Mouse (Mus musculus) liver, embryonic 15.5 days (tissue): Measurements from ENCODE around the gene Lima1. TPM values are rescaled to one million over a fixed set of nuclear protein-coding genes. Genes with fewer than 3 reads are reported as not detected.

Source experiments
- ATAC-seq: fragments of 200-750 bp; cut with Nextera tagmentation; 2 replicates; pipeline ENCODE4 v1.8.0; 2017; ENCODE audit warnings: moderate number of reproducible peaks, mild to moderate bottlenecking, moderate library complexity; ENCODE audit not compliant: insufficient read depth
- H3K27ac ChIP-seq: fragments of 300-500 bp; sonication (generic); replicated peaks from 2 replicates; pipeline ENCODE4 v1.5.1; 2015; ENCODE audit warnings: mild to moderate bottlenecking, inconsistent platforms
- H3K27me3 ChIP-seq: fragments of 300-500 bp; sonication (generic); 2 replicates; pipeline ENCODE4 v1.6.1; 2015; ENCODE audit warnings: mild to moderate bottlenecking, inconsistent platforms
- H3K36me3 ChIP-seq: fragments of 300-500 bp; sonication (generic); replicated peaks from 2 replicates; pipeline ENCODE4 v1.6.1; 2015; ENCODE audit warnings: moderate library complexity, mild to moderate bottlenecking, inconsistent platforms
- H3K4me1 ChIP-seq: fragments of 300-500 bp; sonication (generic); replicated peaks from 2 replicates; pipeline ENCODE4 v1.6.1; 2015; ENCODE audit warnings: inconsistent platforms
- H3K4me2 ChIP-seq: fragments of 300-500 bp; sonication (generic); 2 replicates; pipeline ENCODE4 v1.6.1; 2015; ENCODE audit warnings: moderate library complexity, mild to moderate bottlenecking, inconsistent platforms
- H3K4me3 ChIP-seq: fragments of 300-500 bp; sonication (generic); replicated peaks from 2 replicates; pipeline ENCODE4 v1.5.1; 2015; ENCODE audit warnings: mild to moderate bottlenecking, inconsistent platforms
- H3K9ac ChIP-seq: fragments of 300-500 bp; sonication (generic); 2 replicates; pipeline ENCODE4 v1.6.1; 2015; ENCODE audit warnings: moderate library complexity, mild to moderate bottlenecking, inconsistent platforms
- H3K9me3 ChIP-seq: fragments of 300-500 bp; sonication (generic); replicated peaks from 2 replicates; pipeline ENCODE4 v1.6.1; 2016; ENCODE audit warnings: inconsistent platforms
- WGBS: fragments of 180-500 bp; shearing (Covaris S2); methylation state at CpG from one replicate; pipeline ENCODE4 v1.1.7; 2015; ENCODE audit warnings: mixed read lengths; ENCODE audit not compliant: insufficient replicate concordance; 5-methylcytosine and 5-hydroxymethylcytosine counted together
- polyA plus RNA-seq: library from polyadenylated mRNA; unstranded; fragments of >200 nt; fragmentation: Nextera tagmentation; extraction: Ambion mirVana; gene quantifications from 2 replicates; pipeline ENCODE4 v1.2.1, GENCODE M21; 2015

The Lima1 gene
- polyA plus RNA-seq, 1 experiment from 2014 or later, result 10.3 TPM

DNA sequence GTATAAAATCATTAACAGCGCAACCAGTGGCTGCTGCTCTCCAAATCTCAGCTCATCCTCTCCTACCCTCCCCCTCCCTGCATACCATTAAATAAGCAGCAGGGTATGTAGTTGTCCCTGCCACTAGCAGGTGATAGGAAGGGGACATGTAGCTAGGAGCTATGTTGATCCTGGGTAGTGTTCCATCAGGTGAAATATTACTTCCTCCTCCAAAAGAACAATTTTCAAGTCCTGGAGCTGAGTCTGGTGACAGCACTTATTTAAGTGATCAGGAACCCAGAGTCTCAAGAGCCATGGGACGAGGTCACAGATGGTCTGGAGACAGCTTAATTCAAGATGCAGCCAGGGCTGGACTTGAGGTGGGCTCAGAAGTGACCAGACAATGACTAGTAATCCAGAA is 139.6 kb downstream of the Lima1 start:
- ATAC-seq, result no peak
- Histone ChIP-seq H3K27me3 (no peaks in the 10 kb centered on the region), H3K36me3 (peaks cover 15% of the 10 kb centered on the region; the same call in 1 of the 2 replicates), H3K4me3 (no peak overlapping the region), H3K27ac (no peak overlapping the region), H3K4me2 (no peak overlapping the region), H3K4me1 (no peaks in the 10 kb centered on the region), H3K9me3 (no peaks in the 10 kb centered on the region), H3K9ac (no peak overlapping the region)
- WGBS, result 80% methylated on average over 2 of the region's 2 CpGs

DNA sequence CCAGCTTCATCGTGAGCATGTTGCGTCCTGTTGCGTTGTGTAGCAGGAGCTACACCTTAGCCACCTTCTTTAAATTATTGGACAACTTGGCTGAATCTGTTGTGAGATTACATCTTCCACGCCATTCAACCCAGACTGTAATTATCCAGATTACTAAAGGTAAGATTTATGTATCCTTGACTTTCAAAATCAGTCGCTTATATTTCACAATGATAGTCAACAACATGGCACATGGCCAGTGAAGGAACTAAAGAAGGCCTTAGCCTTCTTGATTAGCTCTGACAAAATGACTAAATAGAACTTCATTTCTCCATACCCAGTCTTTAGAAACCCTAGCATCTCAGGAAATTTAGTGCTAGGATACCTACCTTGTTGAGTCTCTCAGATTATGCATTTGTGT is 142.1 kb downstream of the Lima1 start:
- Histone ChIP-seq H3K36me3 (peaks cover 21% of the 10 kb centered on the region), H3K4me3 (no peak overlapping the region), H3K27ac (no peak overlapping the region), H3K9ac (no peak overlapping the region), H3K9me3 (peaks cover 3% of the 10 kb centered on the region; the same call in 1 of the 2 replicates), H3K4me2 (no peak overlapping the region), H3K4me1 (no peaks in the 10 kb centered on the region), H3K27me3 (no peaks in the 10 kb centered on the region)
- WGBS, result 83% methylated on average over 5 of the region's 5 CpGs
- no peak for ATAC-seq

DNA sequence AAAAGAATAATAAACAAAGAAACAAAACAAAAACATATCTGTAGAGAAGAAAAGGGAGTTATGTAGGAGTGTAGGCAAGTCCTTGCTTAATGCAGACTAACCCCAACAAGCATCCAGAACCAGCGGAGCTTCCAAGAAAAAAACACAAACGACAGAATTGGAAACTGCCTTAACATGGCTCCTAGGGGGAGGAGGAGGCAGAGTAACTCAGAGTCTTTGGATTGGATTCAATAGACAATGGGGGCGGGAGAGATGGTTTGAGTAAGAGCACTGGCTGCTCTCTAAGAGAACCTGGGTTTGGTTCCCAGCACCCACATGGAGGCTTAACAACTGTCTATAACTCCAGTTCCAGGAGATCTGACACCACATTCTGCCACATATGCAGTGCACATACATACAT is 143.6 kb downstream of the Lima1 start:
- H3K4me1 ChIP-seq, result peaks cover under 1% of the 10 kb centered on the region
- 71% methylated on average over 3 of the region's 3 CpGs for WGBS

DNA sequence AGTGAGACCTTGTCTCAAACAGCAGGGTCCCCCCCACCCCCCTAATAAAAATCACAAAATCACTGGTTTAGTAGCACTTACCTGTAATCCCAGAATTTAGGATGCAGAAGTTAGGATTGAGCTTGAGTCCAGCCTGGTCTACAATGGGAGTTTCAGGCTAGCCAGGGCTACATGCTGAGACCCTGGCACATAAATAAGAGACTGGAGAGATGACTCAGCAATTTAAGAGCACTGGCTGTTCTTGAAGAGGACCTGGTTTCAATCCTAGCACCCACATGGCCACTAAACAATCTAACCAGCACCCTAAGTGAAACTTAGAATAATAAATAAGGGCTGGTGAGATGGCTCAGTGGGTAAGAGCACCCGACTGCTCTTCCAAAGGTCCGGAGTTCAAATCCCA is 144.1 kb downstream of the Lima1 start:
- Histone ChIP-seq H3K4me1 (peaks cover 6% of the 10 kb centered on the region), H3K36me3 (peaks cover 25% of the 10 kb centered on the region), H3K9me3 (peaks cover 3% of the 10 kb centered on the region; the same call in 1 of the 2 replicates), H3K4me3 (no peak overlapping the region), H3K27ac (no peak overlapping the region), H3K27me3 (no peaks in the 10 kb centered on the region), H3K4me2 (no peak overlapping the region), H3K9ac (no peak overlapping the region)
- WGBS, result 90% methylated on average over 2 of the region's 2 CpGs
- no peak for ATAC-seq

More for the DNA sequence above, 143.6 kb downstream of the Lima1 start:
- Histone ChIP-seq H3K4me3 (no peak overlapping the region), H3K9ac (no peak overlapping the region), H3K9me3 (peaks cover 3% of the 10 kb centered on the region; the same call in 1 of the 2 replicates), H3K27me3 (no peaks in the 10 kb centered on the region), H3K4me2 (no peak overlapping the region), H3K36me3 (peaks cover 25% of the 10 kb centered on the region), H3K27ac (no peak overlapping the region)
- no peak for ATAC-seq

DNA sequence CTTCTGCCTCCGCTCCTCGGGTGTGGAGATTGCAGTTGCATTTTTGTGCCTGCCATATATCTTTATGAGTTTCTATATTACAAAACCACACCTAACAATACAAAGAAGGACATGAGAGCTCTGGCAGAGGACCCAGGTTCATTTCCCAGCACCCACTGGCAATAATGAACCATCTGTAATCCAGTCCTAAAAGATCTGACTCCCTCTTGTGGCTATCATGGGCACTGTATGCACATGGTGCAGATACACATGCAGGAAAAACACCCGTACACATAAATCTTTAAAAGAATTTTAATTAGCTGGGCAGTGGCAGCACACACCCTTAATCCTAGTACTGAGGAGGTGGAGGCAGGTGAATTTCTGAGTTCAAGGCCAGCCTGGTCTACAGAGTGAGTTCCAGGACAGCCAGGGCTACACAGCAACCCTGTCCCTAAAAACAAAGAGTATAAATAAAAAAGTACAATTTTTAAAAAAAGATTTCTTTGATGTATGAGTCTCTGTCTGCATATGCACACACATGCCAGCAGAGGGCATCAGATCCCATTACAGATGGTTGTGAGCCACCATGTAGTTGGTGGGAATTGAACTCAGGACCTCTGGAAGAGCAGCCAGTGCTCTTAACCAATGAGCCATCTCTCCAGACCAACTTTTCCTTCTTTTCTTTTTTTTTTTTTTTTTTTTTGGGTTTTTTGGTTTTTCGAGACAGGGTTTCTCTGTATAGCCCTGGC is 146.0 kb downstream of the Lima1 start:
- Histone ChIP-seq H3K27me3 (no peaks in the 10 kb centered on the region), H3K4me1 (peaks cover 20% of the 10 kb centered on the region), H3K4me3 (no peak overlapping the region), H3K27ac (no peak overlapping the region), H3K9ac (no peak overlapping the region), H3K4me2 (no peak overlapping the region), H3K9me3 (peaks cover 3% of the 10 kb centered on the region; the same call in 1 of the 2 replicates), H3K36me3 (peaks cover 20% of the 10 kb centered on the region)
- ATAC-seq, result no peak
- WGBS, result 80% methylated on average over 4 of the region's 4 CpGs

Other genes with a start within 250 kb of the Lima1 start
- gene Racgap1, start 223.8 kb downstream of the Lima1 start, polyA plus RNA-seq, result 66.2 and 66.3 TPM in 2 replicates
- gene Asic1, start 205.1 kb downstream of the Lima1 start, polyA plus RNA-seq, result 0.28 and 0.45 TPM in 2 replicates
- gene Smarcd1, start 173.3 kb downstream of the Lima1 start, polyA plus RNA-seq, result 5.3 and 5.7 TPM in 2 replicates
- gene Gm17349, start 170.0 kb downstream of the Lima1 start, polyA plus RNA-seq, result not detected in 2 replicates
- 26.7 and 33.3 TPM in 2 replicates for gene Gpd1, start 157.9 kb downstream of the Lima1 start, polyA plus RNA-seq
- 67.5 and 74.7 TPM in 2 replicates for gene Cox14, start 149.8 kb downstream of the Lima1 start, polyA plus RNA-seq
- gene Cers5, start 102.6 kb downstream of the Lima1 start, polyA plus RNA-seq, result 8.1 and 9.5 TPM in 2 replicates
- not detected in 2 replicates for gene Fam186a, start 91.6 kb upstream of the Lima1 start, polyA plus RNA-seq
- gene Larp4, start 94.6 kb upstream of the Lima1 start, polyA plus RNA-seq, result 15.0 and 15.9 TPM in 2 replicates
- 2.4 and 2.5 TPM in 2 replicates for gene Dip2b, start 163.2 kb upstream of the Lima1 start, polyA plus RNA-seq